Comparison of ENCODE assay signal across 14 mouse cellular contexts in the genomic region with DNA sequence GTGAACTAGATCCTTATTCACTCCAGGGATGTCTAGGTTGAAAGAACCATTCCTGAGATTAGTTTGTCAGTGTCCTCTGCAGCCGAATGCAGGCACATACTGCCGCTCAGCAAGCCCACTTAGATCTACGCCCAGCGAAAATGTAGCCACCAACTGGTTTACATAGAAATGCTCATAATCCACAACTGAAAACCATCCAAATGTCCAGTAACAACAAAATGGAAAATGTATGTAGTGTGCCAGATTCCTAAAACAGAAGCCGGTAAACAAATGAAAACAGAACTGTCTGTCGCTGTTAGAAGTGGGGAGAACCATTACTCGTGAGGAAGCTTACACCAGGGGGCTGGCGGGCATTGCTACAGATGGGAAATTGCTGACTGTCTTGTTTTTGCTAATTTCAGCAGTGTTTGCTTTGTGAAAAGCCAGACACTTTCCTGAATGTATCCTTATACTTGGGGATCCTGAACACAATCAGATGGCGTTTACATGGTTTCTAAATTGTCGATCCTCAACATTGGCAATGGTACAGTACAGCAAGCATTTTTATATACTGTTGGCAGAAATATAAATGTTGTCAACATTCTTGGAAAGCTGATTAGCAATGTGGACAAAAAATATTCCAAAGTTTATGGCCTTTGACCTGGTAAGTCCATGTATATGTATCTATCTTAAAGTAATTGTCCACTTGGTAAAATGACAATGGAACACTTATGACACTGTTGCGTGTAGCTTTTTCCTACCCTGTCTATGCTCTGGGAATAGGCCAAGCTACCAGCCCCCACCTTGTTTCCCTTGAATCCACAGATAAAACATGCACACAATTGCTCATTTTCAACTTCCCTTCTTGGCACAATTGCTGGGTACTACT.
"Had no signal": no experiment of that assay in that cellular context is flagged by ENCODE, and none has a peak within 500 bp of the region (broad histone marks: within the 10 kb centered on the region; RNA-seq: fewer than 3 reads in every experiment).

No protein-coding gene starts in this region.

- H3K27me3 ChIP-seq: limb, embryonic 13.5 days; neural tube, embryonic 15.5 days had no signal

- H3K4me2 ChIP-seq: limb, embryonic 13.5 days; neural tube, embryonic 15.5 days had no signal

- H3K9me3 ChIP-seq: limb, embryonic 13.5 days; midbrain, embryonic 10.5 days; neural tube, embryonic 15.5 days had no signal

- H3K9ac ChIP-seq: limb, embryonic 13.5 days; liver, embryonic 14.5 days; neural tube, embryonic 15.5 days had no signal

- H3K36me3 ChIP-seq: limb, embryonic 13.5 days; midbrain, embryonic 10.5 days; neural tube, embryonic 15.5 days had no signal

- DNase-seq: kidney, adult 18-20 months; kidney, postnatal 10 days; kidney, postnatal 4 days; left cerebral cortex, postnatal 4 days; midbrain, embryonic 14.5 days; right cerebral cortex, adult 18-20 months; right cerebral cortex, postnatal 25 days; thymus, postnatal 4 days had no signal

- H3K4me1 ChIP-seq: limb, embryonic 13.5 days; midbrain, embryonic 10.5 days had no signal

- H3K4me3 ChIP-seq: layer of hippocampus, adult 2 months; limb, embryonic 13.5 days; midbrain, embryonic 10.5 days; myocyte; neural tube, embryonic 15.5 days had no signal

- H3K27ac ChIP-seq: layer of hippocampus, adult 2 months; limb, embryonic 13.5 days; liver, embryonic 14.5 days; midbrain, embryonic 10.5 days; neural tube, embryonic 15.5 days had no signal
